Mouse (Mus musculus): ENCODE data around the gene Dock4.

- TF ChIP-seq CTCF (IDR thresholded peaks at IDR 0.05; ENCODE audit: low read depth, low read length) (no peak), POLR2A (IDR thresholded peaks at IDR 0.05; ENCODE audit: insufficient read depth, low read length) (no peak)
These were observed 46.8 kb upstream of the Dock4 start for GRCm38 (mm10) chr12:40398916-40399315.
